Mouse (Mus musculus): ENCODE measurements at regions not wholly inside any gene's neighbourhood (a gene's known extent, or its start where the extent isn't known, plus 50 kb on each side); places are given as distances from the start of the nearest gene placed in this dataset.

- 67% methylated on average over 9 of the region's 9 CpGs for WGBS
- H3K9ac ChIP-seq = no peak overlapping the region
- ATAC-seq (ENCODE audit: insufficient number of reproducible peaks, low FRiP score) = no peak
- H3K9me3 ChIP-seq (replicated peaks) = no peaks in the 10 kb centered on the region
- no peak overlapping the region for H3K4me3 ChIP-seq
- H3K27me3 ChIP-seq (replicated peaks) = no peaks in the 10 kb centered on the region
- no peak overlapping the region for H3K4me2 ChIP-seq
- H3K27ac ChIP-seq (ENCODE audit: poor library complexity, severe bottlenecking) = no peak overlapping the region
- no peaks in the 10 kb centered on the region for H3K4me1 ChIP-seq (replicated peaks)
- H3K36me3 ChIP-seq = no peaks in the 10 kb centered on the region
Measured at GRCm38 (mm10) chr11:18489517-18490256, 529.1 kb downstream of the Meis1 start.

- Histone ChIP-seq H3K9me3 (replicated peaks) (no peaks in the 10 kb centered on the region), H3K27ac (ENCODE audit: poor library complexity, severe bottlenecking) (no peak overlapping the region), H3K27me3 (replicated peaks) (no peaks in the 10 kb centered on the region), H3K36me3 (no peaks in the 10 kb centered on the region), H3K4me1 (replicated peaks) (no peaks in the 10 kb centered on the region), H3K4me3 (no peak overlapping the region), H3K4me2 (no peak overlapping the region), H3K9ac (no peak overlapping the region)
- ATAC-seq (ENCODE audit: insufficient number of reproducible peaks, low FRiP score) = no peak
Measured at GRCm38 (mm10) chr11:18478841-18479240, 525.2 kb upstream of the Etaa1 start.

GRCm38 (mm10) chr11:18451271-18451670 lies 497.6 kb upstream of the Etaa1 start:
- 51% methylated on average over 3 of the region's 3 CpGs for WGBS
- ATAC-seq (ENCODE audit: insufficient number of reproducible peaks, low FRiP score) = no peak
- no peaks in the 10 kb centered on the region for H3K9me3 ChIP-seq (replicated peaks)

GRCm38 (mm10) chr11:18448879-18449278 lies 495.2 kb upstream of the Etaa1 start:
- no peaks in the 10 kb centered on the region for H3K4me1 ChIP-seq (replicated peaks)
- 72% methylated on average over 1 of the region's 1 CpGs for WGBS

More at GRCm38 (mm10) chr11:18451271-18451670, 497.6 kb upstream of the Etaa1 start:
- Histone ChIP-seq H3K9ac (no peak overlapping the region), H3K4me3 (no peak overlapping the region), H3K4me1 (replicated peaks) (no peaks in the 10 kb centered on the region), H3K36me3 (no peaks in the 10 kb centered on the region), H3K27ac (ENCODE audit: poor library complexity, severe bottlenecking) (no peak overlapping the region), H3K27me3 (replicated peaks) (no peaks in the 10 kb centered on the region), H3K4me2 (no peak overlapping the region)

GRCm38 (mm10) chr11:18444600-18444999 lies 490.9 kb upstream of the Etaa1 start:
- ATAC-seq (ENCODE audit: insufficient number of reproducible peaks, low FRiP score) = no peak
- Histone ChIP-seq H3K36me3 (no peaks in the 10 kb centered on the region), H3K4me2 (no peak overlapping the region), H3K4me3 (no peak overlapping the region), H3K9me3 (replicated peaks) (no peaks in the 10 kb centered on the region), H3K4me1 (replicated peaks) (no peaks in the 10 kb centered on the region), H3K9ac (no peak overlapping the region), H3K27me3 (replicated peaks) (no peaks in the 10 kb centered on the region), H3K27ac (ENCODE audit: poor library complexity, severe bottlenecking) (no peak overlapping the region)
- WGBS = 78% methylated on average over 8 of the region's 8 CpGs

More at GRCm38 (mm10) chr11:18448879-18449278, 495.2 kb upstream of the Etaa1 start:
- ATAC-seq (ENCODE audit: insufficient number of reproducible peaks, low FRiP score) = no peak
- H3K27me3 ChIP-seq (replicated peaks) = no peaks in the 10 kb centered on the region
- H3K36me3 ChIP-seq = no peaks in the 10 kb centered on the region
- no peak overlapping the region for H3K4me3 ChIP-seq
- H3K27ac ChIP-seq (ENCODE audit: poor library complexity, severe bottlenecking) = no peak overlapping the region
- H3K9me3 ChIP-seq (replicated peaks) = no peaks in the 10 kb centered on the region
- no peak overlapping the region for H3K4me2 ChIP-seq
- H3K9ac ChIP-seq = no peak overlapping the region

- 59% methylated on average over 5 of the region's 5 CpGs for WGBS
- H3K27me3 ChIP-seq (replicated peaks) = no peaks in the 10 kb centered on the region
- no peak overlapping the region for H3K4me3 ChIP-seq
- no peak overlapping the region for H3K9ac ChIP-seq
- no peak overlapping the region for H3K4me2 ChIP-seq
- H3K4me1 ChIP-seq (replicated peaks) = no peaks in the 10 kb centered on the region
- H3K27ac ChIP-seq (ENCODE audit: poor library complexity, severe bottlenecking) = no peak overlapping the region
- no peaks in the 10 kb centered on the region for H3K36me3 ChIP-seq
- no peak for ATAC-seq (ENCODE audit: insufficient number of reproducible peaks, low FRiP score)
- H3K9me3 ChIP-seq (replicated peaks) = no peaks in the 10 kb centered on the region
Measured at GRCm38 (mm10) chr11:18444101-18444500, 490.4 kb upstream of the Etaa1 start.

- Histone ChIP-seq H3K27ac (ENCODE audit: poor library complexity, severe bottlenecking) (no peak overlapping the region), H3K4me2 (no peak overlapping the region), H3K9me3 (replicated peaks) (no peaks in the 10 kb centered on the region), H3K36me3 (no peaks in the 10 kb centered on the region), H3K4me3 (no peak overlapping the region), H3K9ac (no peak overlapping the region), H3K4me1 (replicated peaks) (no peaks in the 10 kb centered on the region), H3K27me3 (replicated peaks) (no peaks in the 10 kb centered on the region)
- no peak for ATAC-seq (ENCODE audit: insufficient number of reproducible peaks, low FRiP score)
- 78% methylated on average over 2 of the region's 2 CpGs for WGBS
Measured at GRCm38 (mm10) chr11:18443156-18443555, 489.5 kb upstream of the Etaa1 start.

- no peak for ATAC-seq (ENCODE audit: insufficient number of reproducible peaks, low FRiP score)
- H3K4me2 ChIP-seq = no peak overlapping the region
- 66% methylated on average over 6 of the region's 6 CpGs for WGBS
Measured at GRCm38 (mm10) chr11:18437834-18438611, 484.3 kb upstream of the Etaa1 start.

GRCm38 (mm10) chr11:18421076-18421475 lies 467.4 kb upstream of the Etaa1 start:
- no peaks in the 10 kb centered on the region for H3K27me3 ChIP-seq (replicated peaks)
- H3K4me1 ChIP-seq (replicated peaks) = no peaks in the 10 kb centered on the region
- no peak overlapping the region for H3K4me2 ChIP-seq
- no peaks in the 10 kb centered on the region for H3K9me3 ChIP-seq (replicated peaks)
- ATAC-seq (ENCODE audit: insufficient number of reproducible peaks, low FRiP score) = no peak
- no peaks in the 10 kb centered on the region for H3K36me3 ChIP-seq
- WGBS = 79% methylated on average over 3 of the region's 3 CpGs
- H3K27ac ChIP-seq (ENCODE audit: poor library complexity, severe bottlenecking) = no peak overlapping the region
- no peak overlapping the region for H3K9ac ChIP-seq
- H3K4me3 ChIP-seq = no peak overlapping the region

More at GRCm38 (mm10) chr11:18437834-18438611, 484.3 kb upstream of the Etaa1 start:
- no peaks in the 10 kb centered on the region for H3K36me3 ChIP-seq
- H3K9ac ChIP-seq = no peak overlapping the region
- no peaks in the 10 kb centered on the region for H3K27me3 ChIP-seq (replicated peaks)
- no peaks in the 10 kb centered on the region for H3K9me3 ChIP-seq (replicated peaks)
- no peaks in the 10 kb centered on the region for H3K4me1 ChIP-seq (replicated peaks)
- no peak overlapping the region for H3K4me3 ChIP-seq
- no peak overlapping the region for H3K27ac ChIP-seq (ENCODE audit: poor library complexity, severe bottlenecking)

GRCm38 (mm10) chr11:18413769-18414168 lies 460.1 kb upstream of the Etaa1 start:
- no peak for ATAC-seq (ENCODE audit: insufficient number of reproducible peaks, low FRiP score)
- Histone ChIP-seq H3K4me1 (replicated peaks) (no peaks in the 10 kb centered on the region), H3K36me3 (no peaks in the 10 kb centered on the region), H3K27me3 (replicated peaks) (no peaks in the 10 kb centered on the region), H3K4me3 (no peak overlapping the region), H3K4me2 (no peak overlapping the region), H3K9ac (no peak overlapping the region), H3K27ac (ENCODE audit: poor library complexity, severe bottlenecking) (no peak overlapping the region), H3K9me3 (replicated peaks) (no peaks in the 10 kb centered on the region)
- 72% methylated on average over 1 of the region's 1 CpGs for WGBS

GRCm38 (mm10) chr11:18408071-18408752 lies 454.5 kb upstream of the Etaa1 start:
- WGBS = 80% methylated on average over 8 of the region's 8 CpGs
- Histone ChIP-seq H3K27me3 (replicated peaks) (no peaks in the 10 kb centered on the region), H3K9ac (no peak overlapping the region), H3K9me3 (replicated peaks) (no peaks in the 10 kb centered on the region), H3K4me3 (no peak overlapping the region), H3K4me2 (no peak overlapping the region), H3K27ac (ENCODE audit: poor library complexity, severe bottlenecking) (no peak overlapping the region), H3K4me1 (replicated peaks) (no peaks in the 10 kb centered on the region), H3K36me3 (no peaks in the 10 kb centered on the region)
- no peak for ATAC-seq (ENCODE audit: insufficient number of reproducible peaks, low FRiP score)
